Mouse (Mus musculus): ENCODE results near the gene Cfap58.

- TF ChIP-seq CTCF (IDR thresholded peaks at IDR 0.05; ENCODE audit: borderline replicate concordance, control insufficient read depth, extremely low read depth, insufficient read depth, low read length, poor library complexity) (no peak), POLR2A (IDR thresholded peaks at IDR 0.05; ENCODE audit: control insufficient read depth, extremely low read depth, insufficient read depth, low read length, poor library complexity) (no peak)
Measured at GRCm38 (mm10) chr19:47915251-47915650, 22.2 kb upstream of the Cfap58 start.

All from thymus, adult 2 months (tissue).